Mouse (Mus musculus): ENCODE data around the gene Lrrc18.

Gene Lrrc18

DNA sequence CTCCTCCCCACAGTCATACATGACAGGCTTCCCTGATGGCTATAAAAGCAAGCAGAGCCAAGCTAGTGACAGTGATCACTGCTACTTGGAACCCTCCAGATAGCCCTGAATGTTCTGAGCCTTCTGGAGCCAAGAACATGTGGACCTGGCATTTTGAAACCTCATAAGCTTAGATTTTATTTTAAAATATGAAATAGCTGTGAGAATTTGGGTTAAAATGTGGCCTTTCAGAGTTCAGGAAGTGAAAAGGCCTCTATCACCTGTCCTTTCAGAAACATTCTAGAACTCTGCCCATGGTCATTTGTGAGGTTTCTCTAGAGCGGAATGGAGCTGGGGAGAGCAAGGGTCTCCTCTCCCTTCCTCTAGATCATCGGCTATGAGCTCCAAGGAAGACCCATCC, at the start of gene Lrrc18:
Lrrc18 (plus strand) TSS at position 301 of the 400 bp plus-strand sequence.
- no peak for DNase-seq (ENCODE audit: low spot score in 2 of 2)

DNA sequence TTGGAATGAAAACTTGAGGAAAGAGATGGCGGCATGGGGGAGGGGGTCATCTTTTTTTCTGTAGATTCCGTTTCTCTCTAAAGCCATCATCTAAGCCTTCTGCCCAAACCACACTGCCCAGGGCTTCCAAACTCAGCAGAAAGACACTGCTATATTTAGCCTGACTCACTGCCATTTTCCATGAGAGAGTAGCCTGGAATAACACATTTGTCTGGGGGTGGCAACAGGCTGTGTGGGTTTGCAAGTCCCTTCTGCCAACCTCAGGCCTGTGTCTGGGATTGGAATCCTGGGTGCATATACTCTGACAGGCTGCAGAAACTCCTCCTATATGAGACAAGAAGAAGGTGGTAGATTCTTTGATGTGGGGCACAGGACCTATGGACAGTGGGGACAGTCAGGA, 43.7 kb upstream of the Lrrc18 start:
- no peak for DNase-seq (ENCODE audit: low spot score in 2 of 2)

DNA sequence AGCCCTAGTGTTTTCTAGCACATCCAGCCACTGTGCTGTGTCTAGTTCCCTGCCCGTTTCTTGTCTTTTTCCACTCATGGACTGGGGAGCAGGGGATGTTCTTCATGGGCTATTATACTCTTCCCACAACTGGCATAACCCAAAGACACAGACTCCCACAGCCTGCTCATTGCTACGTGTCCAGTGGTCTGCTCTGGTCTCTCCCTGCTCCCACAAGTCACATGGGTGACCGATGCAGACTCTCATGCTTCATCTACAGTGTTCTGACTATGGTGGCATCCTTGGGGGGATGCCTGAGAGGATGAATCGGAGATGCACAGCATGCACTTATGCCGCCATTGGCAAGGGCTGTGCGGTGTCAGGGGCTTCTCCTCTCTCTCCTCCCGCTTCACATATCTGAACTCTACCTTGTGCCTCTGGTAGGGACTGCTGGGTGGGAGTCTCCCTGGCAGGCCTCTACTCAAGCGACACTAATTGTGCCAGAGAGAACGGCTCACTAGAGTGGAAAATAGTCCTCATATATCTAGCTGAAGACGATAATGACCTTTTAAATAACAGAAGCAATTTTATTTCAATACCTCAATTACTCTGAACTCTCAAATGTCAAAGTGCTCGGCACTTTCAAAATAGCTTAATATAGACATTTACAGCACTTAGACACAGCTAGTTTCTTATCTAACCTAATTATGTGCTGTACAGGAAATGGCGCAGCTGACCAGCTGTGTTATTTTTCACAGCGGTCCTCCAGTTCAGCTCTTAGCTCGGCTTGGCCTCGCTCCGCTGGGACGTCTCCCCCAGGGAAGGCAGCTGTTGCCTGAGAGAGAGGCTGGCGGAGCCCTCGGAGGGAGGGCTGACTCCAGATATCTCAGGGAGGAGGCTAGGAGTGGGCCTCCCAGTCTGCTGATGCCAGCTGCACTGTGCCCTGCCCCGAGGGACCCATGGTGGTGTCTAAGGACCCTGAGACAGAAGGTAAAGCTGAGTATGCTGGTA, 40.6 kb upstream of the Lrrc18 start:
- no peak for DNase-seq (ENCODE audit: low spot score in 2 of 2)

DNA sequence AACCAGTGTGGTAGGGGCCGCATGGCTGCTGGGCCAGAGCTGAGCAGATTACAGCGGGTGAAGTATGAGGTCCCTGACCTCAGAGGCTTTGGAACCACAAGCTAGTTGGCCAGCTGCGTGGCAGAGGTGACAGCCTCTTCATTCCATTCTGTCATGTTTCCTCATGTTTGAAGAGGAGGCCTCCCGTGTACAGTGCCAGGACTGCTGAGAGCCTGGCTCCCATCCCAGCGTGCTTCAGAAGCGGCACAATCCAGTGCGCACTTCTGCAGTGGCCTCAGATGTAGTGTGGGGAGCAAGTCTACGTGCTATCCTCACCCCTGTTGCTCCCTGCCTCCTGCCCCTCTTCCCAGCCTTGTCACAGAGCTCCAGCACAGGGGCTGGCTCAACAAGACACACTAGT, 34.7 kb upstream of the Lrrc18 start:
- no peak for DNase-seq (ENCODE audit: low spot score in 2 of 2)

DNA sequence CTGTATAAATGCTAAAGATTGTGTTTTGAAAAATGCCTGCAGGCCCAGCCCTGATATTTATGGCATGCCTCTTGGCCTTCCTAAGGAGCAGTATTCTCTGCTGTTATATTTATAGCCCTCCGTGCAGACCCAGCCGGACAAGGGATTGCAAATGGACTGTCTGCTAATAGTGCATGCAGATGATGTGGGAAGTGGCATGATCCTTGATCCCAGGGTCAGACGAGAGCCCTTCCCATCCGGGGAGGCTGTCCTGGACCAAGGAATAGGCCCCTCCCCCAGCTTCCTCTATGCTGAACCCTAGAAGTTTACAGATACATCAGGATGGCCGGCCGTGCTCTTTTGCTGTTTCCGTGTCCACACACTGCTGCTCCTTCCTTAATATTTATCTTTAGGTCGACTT, 32.5 kb upstream of the Lrrc18 start:
- no peak for DNase-seq (ENCODE audit: low spot score in 2 of 2)

DNA sequence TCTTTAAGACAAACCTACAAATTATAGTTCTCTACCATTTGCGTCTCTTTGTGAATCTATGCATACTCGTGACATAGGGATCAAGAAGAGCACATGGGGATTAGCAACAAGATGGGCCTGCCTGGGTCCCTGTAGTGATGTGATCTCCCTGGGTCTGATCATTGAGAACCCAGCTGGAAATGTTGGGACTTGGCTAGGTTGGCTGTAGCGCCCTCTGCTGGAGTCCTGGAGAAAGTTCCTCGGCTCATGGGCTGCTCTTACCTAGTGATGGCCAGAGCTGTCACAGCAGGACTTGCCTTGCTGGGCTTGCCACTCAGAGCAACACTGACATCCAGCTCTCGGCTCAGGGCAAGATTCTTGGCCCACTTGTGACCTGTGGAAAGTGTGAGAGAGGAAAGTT, 30.7 kb upstream of the Lrrc18 start:
- peak; percentile 8 to 26 for DNase-seq (ENCODE audit: low spot score in 2 of 2)

DNA sequence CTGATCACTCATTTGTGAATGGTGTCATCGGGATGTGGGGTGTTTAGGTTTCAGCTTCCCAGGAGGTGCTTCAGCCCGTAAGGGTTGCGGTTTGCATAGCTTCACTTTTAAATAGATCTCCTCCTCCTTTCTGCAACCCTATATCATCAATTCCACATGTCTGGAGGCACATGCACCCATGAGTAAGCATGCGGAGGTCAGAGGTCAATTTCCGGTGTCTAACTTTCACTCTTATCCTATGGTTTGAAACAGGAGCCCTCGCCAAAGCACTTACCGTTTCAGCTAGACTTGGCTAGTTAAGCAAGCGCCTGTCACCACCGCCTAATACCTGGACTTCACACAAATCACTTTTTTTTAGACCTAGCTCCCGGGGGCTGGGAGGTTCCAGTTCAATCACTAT, 26.4 kb upstream of the Lrrc18 start:
- no peak for DNase-seq (ENCODE audit: low spot score in 2 of 2)

DNA sequence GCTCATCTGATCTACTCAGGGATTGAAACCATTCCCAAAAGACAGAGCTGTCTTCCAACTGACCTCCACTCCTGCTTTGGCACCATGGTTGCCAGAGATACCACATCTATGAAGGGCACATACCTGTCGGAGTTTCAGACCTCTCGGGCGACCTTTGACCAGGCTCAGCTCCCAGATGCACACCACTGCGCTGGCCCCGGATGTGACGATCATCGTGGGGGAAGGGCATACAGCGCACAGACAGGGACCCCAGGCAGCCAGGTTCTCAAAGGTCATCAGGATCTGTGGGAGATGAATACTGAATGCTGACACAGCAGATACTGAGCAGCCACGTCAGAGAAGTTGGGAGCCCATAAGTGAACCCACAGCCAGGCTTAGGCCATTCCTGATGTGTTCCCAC, 20.5 kb upstream of the Lrrc18 start:
- no peak for DNase-seq (ENCODE audit: low spot score in 2 of 2)

DNA sequence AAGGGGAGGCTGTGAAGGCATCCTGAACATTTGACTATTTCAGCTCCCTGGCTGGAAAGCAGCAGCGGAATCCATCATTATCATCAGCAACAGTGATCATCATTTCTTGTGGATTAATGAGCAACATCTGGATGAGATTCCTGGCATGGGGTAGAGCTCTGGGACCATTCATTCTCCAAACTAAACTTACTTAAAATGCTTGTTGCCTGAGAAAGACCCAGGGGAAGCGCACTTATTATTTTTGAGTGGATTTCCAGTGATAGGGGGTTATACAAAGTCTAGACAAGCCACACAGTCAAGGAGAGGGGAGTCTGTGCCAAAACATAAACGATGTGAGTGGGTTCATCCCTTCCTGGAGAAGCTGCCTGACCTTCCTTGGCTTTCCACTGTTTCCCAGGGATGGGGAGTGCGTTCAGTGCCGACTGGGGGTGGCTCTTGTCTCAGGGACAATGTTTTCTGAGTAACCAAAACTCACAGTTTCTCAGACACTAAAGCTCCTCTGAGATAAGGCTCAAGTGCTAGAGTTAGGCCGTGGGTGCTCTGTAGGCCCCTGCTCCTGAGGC, 6.9 kb upstream of the Lrrc18 start:
- DNase-seq (ENCODE audit: low spot score in 2 of 2) = no peak

DNA sequence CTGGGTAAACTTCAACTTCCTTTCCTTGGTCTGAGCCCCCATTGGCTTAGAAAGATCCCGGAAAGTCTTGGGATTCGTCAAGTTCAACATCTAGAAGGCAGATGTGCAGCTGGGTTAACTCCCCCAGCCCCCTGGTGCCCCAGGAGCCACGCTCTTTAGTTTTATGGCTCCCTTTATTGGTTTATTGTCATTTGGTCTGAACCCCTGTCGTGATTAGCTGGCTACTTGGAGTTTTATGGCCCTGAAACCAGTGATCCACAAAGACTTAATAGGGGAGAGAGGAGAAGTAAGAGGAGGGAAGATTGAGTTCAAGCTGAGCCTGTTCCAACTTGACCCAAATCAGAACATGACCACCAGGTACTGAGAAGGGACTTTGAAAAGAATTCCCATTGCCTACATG, 4.5 kb upstream of the Lrrc18 start:
- DNase-seq (ENCODE audit: low spot score in 2 of 2) = no peak

DNA sequence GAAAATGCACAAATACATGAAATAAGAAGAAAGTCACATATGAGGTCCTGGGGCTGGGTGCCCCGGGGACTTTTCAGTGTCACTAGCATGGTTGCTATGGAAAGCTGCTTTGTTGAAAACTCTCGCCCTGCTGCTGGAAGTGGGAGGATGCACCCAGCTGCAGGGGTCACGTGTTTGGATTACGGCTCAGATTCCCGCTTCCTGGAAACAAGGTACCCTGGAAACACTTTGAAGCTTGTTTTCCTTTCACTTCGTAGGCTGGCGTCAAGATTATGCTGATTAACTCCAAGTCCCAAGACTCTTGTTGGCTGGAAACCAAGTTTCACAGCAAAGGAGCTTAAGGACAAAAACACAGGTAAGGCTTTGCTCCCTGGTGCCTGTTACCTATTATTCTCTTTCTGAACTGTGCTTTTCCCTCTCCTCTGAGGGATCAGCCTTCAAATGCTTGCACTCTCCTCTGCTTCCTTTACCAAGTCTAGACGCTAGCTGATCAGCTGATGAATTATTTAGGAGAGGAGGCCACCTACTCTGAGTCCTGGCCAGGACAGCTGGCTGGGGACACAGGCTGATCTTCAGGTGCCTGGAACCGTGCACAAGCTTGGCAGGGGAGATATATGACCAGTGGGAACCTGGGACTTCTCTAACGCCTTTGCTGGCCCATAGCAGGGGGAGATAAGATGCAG, 3.9 kb downstream of the Lrrc18 start:
- peak in 1 of 2 experiments; percentile 6 for DNase-seq (ENCODE audit: low spot score in 2 of 2)

DNA sequence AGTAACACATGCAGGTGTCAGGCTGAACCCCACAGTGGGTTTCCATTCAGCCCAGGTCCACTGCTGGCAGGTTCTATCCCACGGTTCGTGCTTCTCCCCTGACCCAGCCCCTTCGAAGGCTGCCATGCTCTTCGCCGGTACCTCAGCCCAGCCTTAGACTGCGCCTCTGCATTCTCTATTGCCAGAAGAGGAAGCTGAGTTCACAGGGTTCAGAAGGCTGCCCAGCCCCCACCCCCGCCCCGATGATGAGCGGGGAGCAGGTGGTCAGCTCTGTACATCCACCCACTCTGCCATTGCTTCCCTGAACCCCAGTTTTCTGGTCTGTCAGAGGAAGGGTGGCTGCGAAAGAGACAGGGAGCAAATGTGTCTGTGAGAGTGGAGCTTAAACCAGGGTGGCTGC, 8.3 kb downstream of the Lrrc18 start:
- DNase-seq (ENCODE audit: low spot score in 2 of 2) = no peak

DNA sequence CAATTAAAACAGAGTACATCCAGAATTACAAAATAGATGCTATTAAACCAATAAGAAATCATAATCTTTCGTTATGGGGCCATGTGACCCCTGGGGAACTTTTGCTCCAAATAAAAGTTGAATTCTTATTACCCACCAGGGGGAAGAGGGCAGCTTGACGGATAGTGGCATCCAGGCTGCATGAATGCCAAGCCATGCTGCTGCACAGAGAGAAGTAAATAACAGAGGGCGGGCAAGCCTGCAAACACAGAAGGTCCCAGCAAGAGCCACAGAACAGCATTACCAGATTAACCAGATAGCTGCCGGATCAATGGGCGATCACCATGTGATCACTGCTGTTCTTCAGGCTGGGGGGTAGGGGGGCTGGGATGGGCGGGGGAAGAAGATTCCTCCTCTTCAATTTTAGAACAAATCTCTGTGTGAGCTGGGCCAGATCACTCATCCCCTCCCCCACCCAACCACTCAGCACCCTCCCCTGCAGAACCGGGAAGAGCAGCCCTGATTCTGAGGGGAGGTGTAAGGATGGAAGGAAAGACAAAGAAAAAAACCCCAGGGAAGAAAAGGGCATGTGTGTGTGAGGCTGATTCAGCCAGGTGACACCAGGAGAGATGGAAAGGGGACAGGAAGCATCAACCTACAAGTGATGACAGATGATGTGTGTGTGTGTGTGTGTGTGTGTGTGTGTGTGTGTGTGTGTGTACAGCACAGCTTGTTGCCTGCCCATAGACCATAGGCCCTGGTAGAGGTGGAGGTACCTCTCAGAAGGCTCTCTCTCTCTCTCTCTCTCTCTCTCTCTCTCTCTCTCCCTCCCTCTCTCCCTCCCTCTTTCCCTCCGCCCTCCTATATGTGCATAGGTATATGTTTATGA, 9.2 kb downstream of the Lrrc18 start:
- DNase-seq (ENCODE audit: low spot score in 2 of 2) = no peak

DNA sequence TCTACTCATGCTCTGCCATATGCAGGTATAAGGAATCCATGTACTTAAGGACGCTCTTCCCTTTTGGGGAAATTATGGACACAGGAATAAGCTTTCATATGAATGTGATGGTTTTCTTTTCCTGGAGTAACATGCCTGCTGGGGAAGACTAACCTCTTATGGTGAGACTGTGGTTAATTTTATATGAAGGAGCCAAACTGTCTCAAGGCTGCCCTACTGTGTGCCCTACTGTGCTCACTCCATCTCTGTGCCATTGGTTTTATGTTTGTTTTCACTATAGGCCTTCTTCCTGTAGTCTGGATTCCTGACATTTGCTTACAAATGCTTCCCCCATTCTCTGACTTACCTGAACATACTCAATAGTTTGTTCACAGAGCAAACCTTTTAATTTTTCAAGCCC, 13.9 kb downstream of the Lrrc18 start:
- no peak for DNase-seq (ENCODE audit: low spot score in 2 of 2)

DNA sequence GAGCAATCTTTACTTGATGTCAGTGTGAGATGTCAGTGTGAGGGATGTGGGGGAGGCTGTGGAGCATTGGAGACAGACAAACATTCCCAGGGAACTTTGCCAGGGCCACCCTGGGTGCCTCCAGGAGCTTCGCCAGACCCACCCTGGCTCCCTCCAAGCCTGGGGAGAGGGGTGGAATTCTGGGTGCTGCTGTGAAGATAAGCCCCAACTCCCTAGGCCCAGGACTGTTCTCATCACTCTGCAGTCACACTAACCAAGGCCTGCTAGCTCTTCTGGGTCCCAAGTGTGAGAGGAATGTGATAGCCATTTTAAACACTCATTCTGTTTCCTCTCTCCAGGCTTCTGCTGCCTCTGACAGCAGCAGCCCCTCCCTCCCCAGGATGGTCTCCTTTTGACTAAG, 16.5 kb downstream of the Lrrc18 start:
- DNase-seq (ENCODE audit: low spot score in 2 of 2) = no peak

DNA sequence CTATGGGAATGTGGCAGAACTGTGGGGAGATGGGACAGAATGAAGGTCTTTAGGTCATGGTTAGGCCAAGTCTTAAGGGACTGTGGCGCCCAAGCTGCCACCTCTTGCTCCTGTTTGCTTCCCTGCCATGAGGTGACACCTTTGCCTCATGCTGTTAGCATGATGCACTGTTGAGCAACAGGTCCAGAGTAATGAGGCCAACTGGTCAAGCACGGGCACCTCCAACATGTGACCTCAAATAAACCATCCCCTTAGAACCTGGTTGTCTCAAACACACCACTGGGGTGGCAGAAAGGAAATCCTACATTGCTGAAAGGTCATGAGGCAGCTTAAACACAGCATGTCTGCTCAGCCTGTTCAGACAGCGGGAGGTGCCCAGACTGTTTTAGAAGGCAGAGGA, 27.9 kb downstream of the Lrrc18 start:
- DNase-seq (ENCODE audit: low spot score in 2 of 2) = no peak

DNA sequence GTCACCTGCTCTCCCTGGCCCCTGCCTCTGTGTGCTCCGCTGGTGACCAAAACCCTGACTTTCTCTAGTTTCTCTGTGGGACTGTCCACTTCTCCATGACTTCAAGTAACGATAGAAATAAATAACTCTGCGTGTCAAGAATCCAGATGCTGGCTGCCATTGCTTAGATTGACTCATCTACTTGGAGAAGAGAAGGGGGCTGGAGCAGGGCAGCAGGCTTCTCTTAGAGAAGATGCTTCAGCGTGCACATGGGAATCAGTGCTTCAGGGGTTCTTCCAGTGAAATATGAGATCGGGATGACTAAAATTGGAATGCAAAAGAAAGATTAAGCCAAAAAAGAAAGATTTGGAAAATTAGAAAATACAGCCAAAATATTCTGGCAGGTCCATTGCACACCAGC, 28.4 kb downstream of the Lrrc18 start:
- no peak for DNase-seq (ENCODE audit: low spot score in 2 of 2)

DNA sequence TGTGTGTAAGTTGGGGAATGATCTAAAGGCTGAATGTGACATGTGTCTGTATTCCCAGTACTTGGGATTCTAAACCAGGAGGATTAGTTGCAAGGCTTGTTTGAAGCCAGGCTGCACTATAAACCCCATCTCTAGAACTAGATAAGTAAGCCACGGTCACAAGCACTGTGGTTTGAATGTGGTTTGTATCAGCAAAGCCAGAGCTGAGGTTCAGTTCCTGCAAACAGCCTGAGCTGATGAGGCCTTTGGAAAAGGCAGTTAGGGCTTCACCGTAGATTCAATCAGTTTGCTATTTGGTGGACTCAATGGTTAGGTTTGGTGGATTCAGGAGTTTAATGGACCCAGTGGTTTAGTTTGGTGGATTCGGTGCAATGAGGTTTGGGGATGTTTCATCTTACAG, 39.7 kb downstream of the Lrrc18 start:
- DNase-seq (ENCODE audit: low spot score in 2 of 2) = no peak

DNA sequence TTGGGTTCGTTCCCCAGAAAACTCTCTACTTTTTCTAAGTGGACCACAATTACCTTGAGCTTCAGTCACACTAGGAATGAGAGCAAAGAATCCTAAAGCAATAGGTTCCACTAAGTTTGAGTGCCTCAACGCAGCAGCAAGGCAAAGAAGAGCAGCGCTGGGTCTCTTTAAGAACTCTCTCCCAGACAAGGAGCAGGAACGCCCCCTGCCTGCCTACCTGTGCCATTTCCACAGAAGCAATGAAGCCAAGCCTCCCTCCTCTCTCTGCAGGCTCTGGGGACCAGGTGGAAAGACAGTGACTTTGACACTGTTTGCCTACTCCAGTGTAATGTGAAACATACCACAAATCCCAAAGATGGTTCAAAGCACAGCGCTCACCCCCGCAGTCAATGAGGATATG, 42.2 kb downstream of the Lrrc18 start:
- no peak for DNase-seq (ENCODE audit: low spot score in 2 of 2)

DNA sequence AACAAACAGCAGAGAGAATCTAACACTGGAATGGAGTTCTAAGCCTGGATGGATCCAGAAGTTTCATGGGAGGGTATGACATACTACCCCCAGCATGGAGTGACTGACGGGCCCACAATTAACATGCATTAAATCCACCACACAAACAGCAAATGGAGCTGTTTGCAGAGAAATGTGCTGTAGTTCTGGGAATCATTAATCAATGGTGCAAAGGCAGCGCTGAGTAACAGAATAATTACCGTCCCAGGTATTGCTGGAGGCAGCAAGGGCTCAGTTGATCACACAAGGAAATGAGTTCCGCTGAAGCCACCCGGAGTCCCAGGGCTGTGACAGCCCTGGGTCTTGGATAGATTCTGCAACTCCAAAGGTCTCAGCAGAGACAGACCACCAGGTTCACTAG, 44.2 kb downstream of the Lrrc18 start:
- DNase-seq (ENCODE audit: low spot score in 2 of 2) = no peak

DNA sequence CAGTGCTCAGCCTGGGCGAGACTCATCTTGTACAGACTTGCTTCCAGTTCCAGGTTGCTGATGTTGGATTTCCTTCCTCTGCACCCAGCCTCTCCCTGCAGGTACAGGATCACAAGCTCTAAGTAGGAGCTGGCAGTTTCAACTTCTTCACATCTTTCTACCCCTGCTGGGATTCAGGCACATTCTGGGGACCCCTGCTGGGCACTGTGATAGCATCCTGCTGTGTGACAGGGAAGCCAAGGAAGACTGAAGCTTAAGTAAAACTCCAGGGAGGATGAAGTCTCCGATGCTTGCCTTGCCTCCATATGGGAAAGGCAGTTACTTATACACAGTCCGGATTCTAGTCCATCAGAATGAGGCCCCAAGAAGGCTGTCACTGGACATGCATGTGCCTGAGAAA, 45.6 kb downstream of the Lrrc18 start:
- no peak for DNase-seq (ENCODE audit: low spot score in 2 of 2)

DNA sequence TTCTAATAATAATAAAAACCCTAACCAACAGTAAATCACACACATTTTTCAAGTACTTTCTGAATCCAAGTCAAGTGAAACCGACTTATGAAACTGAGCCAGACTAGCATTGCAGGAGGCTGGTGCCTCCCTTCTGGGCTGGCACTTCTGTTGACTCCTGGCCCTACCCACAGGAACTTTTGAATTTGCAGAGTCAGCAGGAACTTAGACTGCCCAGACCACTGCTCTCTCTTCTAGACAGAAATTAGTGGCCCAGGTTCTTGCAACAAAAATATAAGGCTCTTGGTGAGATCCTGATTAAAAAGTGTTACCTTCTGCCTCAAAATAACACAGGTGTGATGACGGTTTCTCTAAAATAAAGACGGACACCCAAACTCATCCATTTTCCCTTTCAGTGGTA, 54.0 kb downstream of the Lrrc18 start:
- DNase-seq (ENCODE audit: low spot score in 2 of 2) = no peak

Data from urinary bladder, adult 18-20 months (tissue).